20 mouse cellular contexts compared by ENCODE assay signal in genomic region chr11:88008641-88009040, GRCm38 (mm10). TPM values are rescaled to one million over a fixed set of nuclear protein-coding genes. Genes with fewer than 3 reads are reported as not detected.
DNase-seq lines count a peak whose midpoint lies in the region; ATAC-seq and TF ChIP-seq lines count a peak whose summit lies in the region.
"Had no signal": no experiment of that assay in that cellular context is flagged by ENCODE, and none has a peak within 500 bp of the region (broad histone marks: within the 10 kb centered on the region; RNA-seq: fewer than 3 reads in every experiment).

No protein-coding gene starts in this region.

- no peak overlapping the region for H3K4me2 ChIP-seq in forebrain, embryonic 14.5 days (ENCODE audit: low read length)
- H3K4me2 ChIP-seq in forebrain, postnatal 0 days (ENCODE audit: low read depth): no peak overlapping the region
- H3K4me2 ChIP-seq in forebrain, embryonic 15.5 days (replicated peaks): no peak overlapping the region
- H3K4me2 ChIP-seq: embryonic facial prominence, embryonic 12.5 days had no signal

- peak; percentile 38; the same call in 1 of the 2 replicates for ATAC-seq in forebrain, embryonic 14.5 days
- peak; percentile 40; the same call in 1 of the 2 replicates for ATAC-seq in forebrain, postnatal 0 days
- ATAC-seq in forebrain, embryonic 15.5 days (replicated peaks): no peak
- ATAC-seq in cerebellum, adult (ENCODE audit: insufficient number of reproducible peaks, low FRiP score, low TSS enrichment): no peak
- ATAC-seq: activated CD4-positive, CD25-positive, alpha-beta regulatory T cell, adult 4 months; Patski had no signal

- DNase-seq in forebrain, embryonic 14.5 days (ENCODE audit: low spot score): peak; percentile 66
- no peak for DNase-seq in forebrain, embryonic 10.5 days (ENCODE audit: extremely low spot score, low spot score)
- peak; percentile 46 for DNase-seq in forebrain, postnatal 0 days
- DNase-seq in brain, embryonic 14.5 days (ENCODE audit: low read depth): peak; percentile 73
- DNase-seq in layer of hippocampus, adult 8-10 months (ENCODE audit: low spot score in 2 of 2): no peak
- DNase-seq: adrenal gland, adult 8-10 months; adrenal gland, postnatal 14 days; adrenal gland, postnatal 36 days; cerebellum, adult 11-12 months; cerebellum, adult 2 months; cerebellum, adult 9-10 months; cerebellum, postnatal 10 days; cerebellum, postnatal 25 days had no signal

- no peak for TF ChIP-seq CTCF in forebrain, postnatal 0 days (IDR thresholded peaks at IDR 0.05; ENCODE audit: low read depth)
- TF ChIP-seq CTCF in brain, embryonic 14.5 days (IDR thresholded peaks at IDR 0.05; ENCODE audit: borderline replicate concordance, extremely low read depth, insufficient read depth, insufficient read length): no peak

- no peak overlapping the region for H3K27ac ChIP-seq in forebrain, embryonic 14.5 days (ENCODE audit: low read depth, low read length)
- no peak overlapping the region for H3K27ac ChIP-seq in forebrain, embryonic 10.5 days
- no peak overlapping the region for H3K27ac ChIP-seq in forebrain, postnatal 0 days (ENCODE audit: low read depth, low read length)
- H3K27ac ChIP-seq in forebrain, embryonic 15.5 days (replicated peaks): no peak overlapping the region
- H3K27ac ChIP-seq: embryonic facial prominence, embryonic 10.5 days; embryonic facial prominence, embryonic 12.5 days had no signal

- 27% methylated on average over 1 of the region's 1 CpGs for WGBS in forebrain, embryonic 14.5 days
- WGBS in forebrain, embryonic 10.5 days: 53% methylated on average over 1 of the region's 1 CpGs
- 42% methylated on average over 1 of the region's 1 CpGs for WGBS in forebrain, postnatal 0 days
- 45% methylated on average over 1 of the region's 1 CpGs for WGBS in forebrain, embryonic 15.5 days

- no peak for TF ChIP-seq POLR2A in brain, embryonic 14.5 days (IDR thresholded peaks at IDR 0.05; ENCODE audit: borderline replicate concordance, extremely low read depth, insufficient read depth, insufficient read length, poor library complexity, severe bottlenecking)

- H3K36me3 ChIP-seq in forebrain, embryonic 14.5 days (ENCODE audit: control insufficient read depth, insufficient read depth, low read length): no peaks in the 10 kb centered on the region
- no peaks in the 10 kb centered on the region for H3K36me3 ChIP-seq in forebrain, embryonic 10.5 days (replicated peaks)
- no peaks in the 10 kb centered on the region for H3K36me3 ChIP-seq in forebrain, postnatal 0 days (ENCODE audit: insufficient read depth)
- H3K36me3 ChIP-seq in forebrain, embryonic 15.5 days: no peaks in the 10 kb centered on the region
- H3K36me3 ChIP-seq: embryonic facial prominence, embryonic 10.5 days; embryonic facial prominence, embryonic 12.5 days; G1E had no signal

- H3K9me3 ChIP-seq in forebrain, embryonic 14.5 days (replicated peaks; ENCODE audit: control insufficient read depth, low read length): no peaks in the 10 kb centered on the region
- H3K9me3 ChIP-seq in forebrain, embryonic 10.5 days: peaks cover 3% of the 10 kb centered on the region; the same call in 1 of the 2 replicates
- H3K9me3 ChIP-seq in forebrain, postnatal 0 days (ENCODE audit: low read length): no peaks in the 10 kb centered on the region
- H3K9me3 ChIP-seq in forebrain, embryonic 15.5 days: no peaks in the 10 kb centered on the region
- H3K9me3 ChIP-seq: embryonic facial prominence, embryonic 10.5 days; embryonic facial prominence, embryonic 12.5 days; G1E had no signal

- H3K27me3 ChIP-seq in forebrain, embryonic 14.5 days (replicated peaks; ENCODE audit: control insufficient read depth, insufficient read depth, low read length): no peaks in the 10 kb centered on the region
- H3K27me3 ChIP-seq in forebrain, embryonic 10.5 days (ENCODE audit: poor library complexity, severe bottlenecking): peaks cover 22% of the 10 kb centered on the region
- no peaks in the 10 kb centered on the region for H3K27me3 ChIP-seq in forebrain, postnatal 0 days (ENCODE audit: insufficient read depth, low read length)
- H3K27me3 ChIP-seq in forebrain, embryonic 15.5 days: no peaks in the 10 kb centered on the region
- H3K27me3 ChIP-seq: embryonic facial prominence, embryonic 12.5 days had no signal

- H3K9ac ChIP-seq in forebrain, embryonic 14.5 days (ENCODE audit: low read length): no peak overlapping the region
- H3K9ac ChIP-seq in forebrain, postnatal 0 days: no peak overlapping the region
- H3K9ac ChIP-seq in forebrain, embryonic 15.5 days (replicated peaks): no peak overlapping the region
- H3K9ac ChIP-seq: embryonic facial prominence, embryonic 12.5 days had no signal

- H3K4me1 ChIP-seq in forebrain, embryonic 14.5 days (ENCODE audit: control insufficient read depth, insufficient read depth, low read length): peaks cover 14% of the 10 kb centered on the region
- peaks cover 21% of the 10 kb centered on the region for H3K4me1 ChIP-seq in forebrain, embryonic 10.5 days
- peaks cover 15% of the 10 kb centered on the region for H3K4me1 ChIP-seq in forebrain, postnatal 0 days (ENCODE audit: insufficient read depth)
- peaks cover 19% of the 10 kb centered on the region for H3K4me1 ChIP-seq in forebrain, embryonic 15.5 days

- H3K4me3 ChIP-seq in forebrain, embryonic 14.5 days (ENCODE audit: low read depth, low read length): no peak overlapping the region
- H3K4me3 ChIP-seq in forebrain, embryonic 10.5 days: no peak overlapping the region
- H3K4me3 ChIP-seq in forebrain, postnatal 0 days (ENCODE audit: low read depth, low read length): no peak overlapping the region
- H3K4me3 ChIP-seq in forebrain, embryonic 15.5 days: no peak overlapping the region
- H3K4me3 ChIP-seq: embryonic facial prominence, embryonic 10.5 days; embryonic facial prominence, embryonic 12.5 days had no signal

RNA-seq across cellular contexts. Expression of gene Dynll2, which starts 21.3 kb away (rescaled TPM):
- polyA plus RNA-seq in forebrain, embryonic 14.5 days (2014; fragmentation: Nextera tagmentation; extraction: Ambion mirVana): 21.8 and 22.5 TPM in 2 replicates
- 24.8 and 25.9 TPM in 2 replicates for polyA plus RNA-seq in forebrain, embryonic 10.5 days (2016; fragmentation: Nextera tagmentation; extraction: Ambion mirVana)
- total RNA-seq in forebrain, postnatal 0 days (2014; rRNA removed): 36.5 and 54.9 TPM in 2 replicates
- 41.7 and 49.8 TPM in 2 replicates for polyA plus RNA-seq in forebrain, postnatal 0 days (2015; fragmentation: Nextera tagmentation; extraction: Ambion mirVana)
- polyA plus RNA-seq in forebrain, embryonic 15.5 days (2015; fragmentation: Nextera tagmentation; extraction: Ambion mirVana): 38.5 and 39.3 TPM in 2 replicates
- polyA plus RNA-seq in brain, embryonic 14.5 days (2012; rRNA removed): 227 and 321 TPM in 2 replicates
- 100 to 1,000 TPM; 470 to 530 (median 496) TPM for total RNA-seq in layer of hippocampus, adult 8-10 months (2022)

RNA-seq across cellular contexts. Expression of gene Srsf1, which starts 38.5 kb away (rescaled TPM):
- 340 and 348 TPM in 2 replicates for polyA plus RNA-seq in forebrain, embryonic 14.5 days (2014; fragmentation: Nextera tagmentation; extraction: Ambion mirVana)
- polyA plus RNA-seq in forebrain, embryonic 10.5 days (2016; fragmentation: Nextera tagmentation; extraction: Ambion mirVana): 404 and 428 TPM in 2 replicates
- 282 and 390 TPM in 2 replicates for total RNA-seq in forebrain, postnatal 0 days (2014; rRNA removed)
- 103 and 121 TPM in 2 replicates for polyA plus RNA-seq in forebrain, postnatal 0 days (2015; fragmentation: Nextera tagmentation; extraction: Ambion mirVana)
- 342 and 347 TPM in 2 replicates for polyA plus RNA-seq in forebrain, embryonic 15.5 days (2015; fragmentation: Nextera tagmentation; extraction: Ambion mirVana)
- polyA plus RNA-seq in brain, embryonic 14.5 days (2012; rRNA removed): 456 and 624 TPM in 2 replicates
- 100 to 1,000 TPM; 208 to 223 (median 218) TPM for total RNA-seq in layer of hippocampus, adult 8-10 months (2022)

RNA-seq across cellular contexts. Expression of gene Vezf1, which starts 59.4 kb away (rescaled TPM):
- polyA plus RNA-seq in forebrain, embryonic 14.5 days (2014; fragmentation: Nextera tagmentation; extraction: Ambion mirVana): 60.0 and 64.7 TPM in 2 replicates
- polyA plus RNA-seq in forebrain, embryonic 10.5 days (2016; fragmentation: Nextera tagmentation; extraction: Ambion mirVana): 61.6 and 62.6 TPM in 2 replicates
- 33.0 and 43.7 TPM in 2 replicates for total RNA-seq in forebrain, postnatal 0 days (2014; rRNA removed)
- 28.0 and 34.6 TPM in 2 replicates for polyA plus RNA-seq in forebrain, postnatal 0 days (2015; fragmentation: Nextera tagmentation; extraction: Ambion mirVana)
- 60.6 and 61.4 TPM in 2 replicates for polyA plus RNA-seq in forebrain, embryonic 15.5 days (2015; fragmentation: Nextera tagmentation; extraction: Ambion mirVana)
- 45.0 and 58.4 TPM in 2 replicates for polyA plus RNA-seq in brain, embryonic 14.5 days (2012; rRNA removed)
- 10 to 100 TPM; 25.0 to 26.5 (median 25.7) TPM for total RNA-seq in layer of hippocampus, adult 8-10 months (2022)

Comparison
In these comparisons a context has a peak if more than half of its experiments do, and no peak if none do; other contexts are left out.
1. ATAC-seq: peak in forebrain, embryonic 14.5 days (single experiment) and forebrain, postnatal 0 days (single experiment); none in forebrain, embryonic 15.5 days (single experiment) and cerebellum, adult (single experiment).
2. DNase-seq: peak in forebrain, embryonic 14.5 days (single experiment), forebrain, postnatal 0 days (single experiment) and brain, embryonic 14.5 days (single experiment); none in forebrain, embryonic 10.5 days (single experiment) and layer of hippocampus, adult 8-10 months (0 of 2).